Mouse (Mus musculus) heart, adult 2 months (tissue): Measurements from ENCODE around the gene Ctsw.

ENCODE experiments used
- CTCF ChIP-seq: fragments of 200-600 bp; IDR thresholded peaks from 2 replicates; pipeline ENCODE4 v1.8.1; 2022; ENCODE audit warnings: antibody characterized with exemption, mild to moderate bottlenecking, moderate library complexity
- POLR2A ChIP-seq: fragments of 200-500 bp; IDR thresholded peaks from 2 replicates; pipeline ENCODE4 v1.6.1; 2011; ENCODE audit warnings: mild to moderate bottlenecking, low read depth, low read length, control low read depth; ENCODE audit not compliant: insufficient read depth

DNA sequence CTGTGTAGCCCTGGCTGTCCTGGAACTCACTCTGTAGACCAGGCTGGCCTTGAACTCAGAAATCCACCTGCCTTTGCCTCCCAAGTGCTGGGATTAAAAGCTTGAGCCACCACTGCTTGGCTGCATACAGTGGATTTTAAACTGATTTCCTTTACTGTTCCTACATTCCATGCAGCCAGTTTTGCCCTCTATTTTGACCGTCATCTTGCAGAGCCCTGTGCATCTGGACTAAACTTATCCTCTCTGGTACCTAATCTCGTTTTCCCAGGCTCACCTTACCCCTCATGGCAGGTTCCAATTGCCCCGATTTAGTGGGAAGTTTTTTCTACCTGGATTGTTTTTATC, 44.7 kb upstream of the Ctsw start:
- no peak for TF ChIP-seq POLR2A
- TF ChIP-seq CTCF: no peak
